Mouse (Mus musculus): ENCODE measurements around the gene Zmynd8. TPM values are rescaled to one million over a fixed set of nuclear protein-coding genes. Genes with fewer than 3 reads are reported as not detected.

Gene Zmynd8
- polyA plus RNA-seq, 1 experiment from 2014 or later: 82.2 TPM

DNA sequence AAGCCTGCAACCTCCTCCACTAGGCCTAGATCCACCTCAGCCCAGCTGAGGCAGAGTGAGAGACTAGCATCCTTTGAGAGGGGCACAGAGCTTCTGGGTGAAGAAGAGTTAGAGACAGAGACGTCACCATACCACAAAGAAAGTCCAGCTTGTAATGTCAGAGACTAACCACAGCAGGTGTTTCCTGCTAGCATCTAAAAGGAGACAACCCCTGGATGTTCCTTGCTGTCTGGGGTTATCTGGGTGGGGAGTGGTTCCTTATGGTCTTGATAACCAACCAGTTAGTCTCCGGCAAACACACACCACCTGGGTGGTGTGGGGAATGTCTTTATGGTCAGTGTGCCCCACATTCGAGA, 105.6 kb downstream of the Zmynd8 start:
- ATAC-seq (ENCODE audit: low FRiP score): no peak
- Histone ChIP-seq H3K27me3 (no peaks in the 10 kb centered on the region), H3K4me3 (no peak overlapping the region), H3K4me2 (no peak overlapping the region), H3K36me3 (peaks cover 94% of the 10 kb centered on the region), H3K27ac (no peak overlapping the region), H3K9ac (no peak overlapping the region), H3K9me3 (no peaks in the 10 kb centered on the region), H3K4me1 (replicated peaks) (peaks cover 28% of the 10 kb centered on the region)
- WGBS: 92% methylated on average over 3 of the region's 3 CpGs

DNA sequence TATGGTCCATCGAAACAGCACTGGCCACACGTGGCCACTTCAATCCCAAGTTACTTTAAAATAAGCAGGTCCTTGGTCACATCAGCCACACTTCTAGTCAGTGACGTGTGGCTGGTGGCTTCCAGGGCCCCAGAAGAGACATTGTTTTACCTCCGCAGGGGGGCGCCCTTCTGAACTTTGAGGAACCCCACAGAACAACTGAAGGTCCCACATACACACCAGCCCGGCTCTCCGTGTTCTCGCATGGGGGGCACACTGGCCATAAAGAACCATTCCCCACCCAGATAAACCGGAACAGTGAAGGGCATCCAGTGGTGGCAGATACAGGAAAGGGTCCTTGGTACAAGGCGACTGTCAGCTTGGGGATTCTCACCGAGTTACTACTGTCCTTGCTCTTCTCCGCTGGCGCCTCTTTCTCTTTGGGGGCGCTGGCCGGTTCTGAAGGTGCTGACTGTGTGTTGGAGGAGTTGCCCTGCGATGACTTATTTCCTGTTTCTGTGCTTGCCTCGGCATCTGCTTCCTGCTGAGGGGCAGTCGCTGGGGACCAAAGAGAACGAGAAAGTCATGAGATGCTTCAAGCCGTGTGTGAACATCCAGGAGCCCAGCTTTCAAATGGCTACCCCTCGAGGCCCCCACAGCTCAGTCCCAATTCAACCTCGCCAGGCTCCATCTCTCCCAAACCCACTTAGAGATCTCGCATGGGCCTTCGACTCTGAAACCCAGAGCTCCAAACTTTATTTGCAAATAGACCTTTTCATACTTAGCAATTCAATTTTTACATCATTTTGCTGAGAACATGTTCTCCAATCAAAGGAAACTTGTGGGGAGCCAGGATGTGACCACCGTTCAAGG, 106.2 kb downstream of the Zmynd8 start:
- H3K27me3 ChIP-seq: no peaks in the 10 kb centered on the region
- peaks cover 93% of the 10 kb centered on the region for H3K36me3 ChIP-seq
- ATAC-seq (ENCODE audit: low FRiP score): no peak
- H3K4me2 ChIP-seq: no peak overlapping the region
- peak overlapping the region; percentile 82; the same call in 1 of the 2 replicates for H3K27ac ChIP-seq
- WGBS: 88% methylated on average over 25 of the region's 25 CpGs
- H3K4me1 ChIP-seq (replicated peaks): peaks cover 33% of the 10 kb centered on the region
- no peak overlapping the region for H3K4me3 ChIP-seq
- H3K9me3 ChIP-seq: no peaks in the 10 kb centered on the region
- no peak overlapping the region for H3K9ac ChIP-seq

- peak; percentile 65; the same call in 1 of the 2 replicates for ATAC-seq (ENCODE audit: low FRiP score)
- peaks cover 39% of the 10 kb centered on the region for H3K4me1 ChIP-seq (replicated peaks)
- 63% methylated on average over 9 of the region's 9 CpGs for WGBS
- peak overlapping the region; percentile 82 for H3K27ac ChIP-seq
- 0 out of 2 replicates have a peak overlapping the region, but pooled peaks have one; percentile 35 for H3K9ac ChIP-seq
- H3K9me3 ChIP-seq: no peaks in the 10 kb centered on the region
- H3K4me3 ChIP-seq: no peak overlapping the region
- peaks cover 95% of the 10 kb centered on the region for H3K36me3 ChIP-seq
- H3K4me2 ChIP-seq: no peak overlapping the region
- H3K27me3 ChIP-seq: no peaks in the 10 kb centered on the region
Measured at GRCm38 (mm10) chr2:165791657-165792056, 107.2 kb downstream of the Zmynd8 start.

GRCm38 (mm10) chr2:165791026-165791425, 107.8 kb downstream of the Zmynd8 start:
- Histone ChIP-seq H3K4me3 (no peak overlapping the region), H3K9ac (peak overlapping the region; percentile 35; the same call in 1 of the 2 replicates), H3K4me1 (replicated peaks) (peaks cover 40% of the 10 kb centered on the region), H3K4me2 (no peak overlapping the region), H3K9me3 (no peaks in the 10 kb centered on the region), H3K27ac (peak overlapping the region; percentile 82), H3K27me3 (no peaks in the 10 kb centered on the region), H3K36me3 (peaks cover 92% of the 10 kb centered on the region)
- peak; percentile 14; the same call in 1 of the 2 replicates for ATAC-seq (ENCODE audit: low FRiP score)
- WGBS: 42% methylated on average over 7 of the region's 7 CpGs

- H3K9ac ChIP-seq: no peak overlapping the region
- WGBS: 78% methylated on average over 3 of the region's 3 CpGs
- H3K4me2 ChIP-seq: no peak overlapping the region
- peaks cover 40% of the 10 kb centered on the region for H3K4me1 ChIP-seq (replicated peaks)
- peak overlapping the region; percentile 26 for H3K27ac ChIP-seq
- no peak for ATAC-seq (ENCODE audit: low FRiP score)
- H3K4me3 ChIP-seq: no peak overlapping the region
- H3K27me3 ChIP-seq: no peaks in the 10 kb centered on the region
- no peaks in the 10 kb centered on the region for H3K9me3 ChIP-seq
- H3K36me3 ChIP-seq: peaks cover 95% of the 10 kb centered on the region
Measured at GRCm38 (mm10) chr2:165789667-165790066, 109.1 kb downstream of the Zmynd8 start.

GRCm38 (mm10) chr2:165788796-165789195, 110.0 kb downstream of the Zmynd8 start:
- Histone ChIP-seq H3K27ac (no peak overlapping the region), H3K9ac (no peak overlapping the region), H3K4me2 (no peak overlapping the region), H3K27me3 (no peaks in the 10 kb centered on the region), H3K4me3 (no peak overlapping the region), H3K9me3 (no peaks in the 10 kb centered on the region), H3K36me3 (peaks cover 95% of the 10 kb centered on the region), H3K4me1 (replicated peaks) (peaks cover 40% of the 10 kb centered on the region)
- ATAC-seq (ENCODE audit: low FRiP score): no peak
- 93% methylated on average over 9 of the region's 9 CpGs for WGBS

GRCm38 (mm10) chr2:165788005-165788404, 110.8 kb downstream of the Zmynd8 start:
- Histone ChIP-seq H3K9ac (no peak overlapping the region), H3K4me1 (replicated peaks) (peaks cover 40% of the 10 kb centered on the region), H3K27me3 (no peaks in the 10 kb centered on the region), H3K4me3 (no peak overlapping the region), H3K36me3 (peaks cover 93% of the 10 kb centered on the region), H3K9me3 (no peaks in the 10 kb centered on the region), H3K4me2 (no peak overlapping the region), H3K27ac (peak overlapping the region; percentile 76)
- ATAC-seq (ENCODE audit: low FRiP score): no peak
- WGBS: 41% methylated on average over 11 of the region's 11 CpGs

GRCm38 (mm10) chr2:165786467-165786866, 112.3 kb downstream of the Zmynd8 start:
- ATAC-seq (ENCODE audit: low FRiP score): no peak
- 72% methylated on average over 1 of the region's 1 CpGs for WGBS
- Histone ChIP-seq H3K27me3 (no peaks in the 10 kb centered on the region), H3K27ac (no peak overlapping the region), H3K4me3 (no peak overlapping the region), H3K4me1 (replicated peaks) (peaks cover 34% of the 10 kb centered on the region), H3K36me3 (peaks cover 78% of the 10 kb centered on the region), H3K9ac (no peak overlapping the region), H3K4me2 (no peak overlapping the region), H3K9me3 (no peaks in the 10 kb centered on the region)

DNA sequence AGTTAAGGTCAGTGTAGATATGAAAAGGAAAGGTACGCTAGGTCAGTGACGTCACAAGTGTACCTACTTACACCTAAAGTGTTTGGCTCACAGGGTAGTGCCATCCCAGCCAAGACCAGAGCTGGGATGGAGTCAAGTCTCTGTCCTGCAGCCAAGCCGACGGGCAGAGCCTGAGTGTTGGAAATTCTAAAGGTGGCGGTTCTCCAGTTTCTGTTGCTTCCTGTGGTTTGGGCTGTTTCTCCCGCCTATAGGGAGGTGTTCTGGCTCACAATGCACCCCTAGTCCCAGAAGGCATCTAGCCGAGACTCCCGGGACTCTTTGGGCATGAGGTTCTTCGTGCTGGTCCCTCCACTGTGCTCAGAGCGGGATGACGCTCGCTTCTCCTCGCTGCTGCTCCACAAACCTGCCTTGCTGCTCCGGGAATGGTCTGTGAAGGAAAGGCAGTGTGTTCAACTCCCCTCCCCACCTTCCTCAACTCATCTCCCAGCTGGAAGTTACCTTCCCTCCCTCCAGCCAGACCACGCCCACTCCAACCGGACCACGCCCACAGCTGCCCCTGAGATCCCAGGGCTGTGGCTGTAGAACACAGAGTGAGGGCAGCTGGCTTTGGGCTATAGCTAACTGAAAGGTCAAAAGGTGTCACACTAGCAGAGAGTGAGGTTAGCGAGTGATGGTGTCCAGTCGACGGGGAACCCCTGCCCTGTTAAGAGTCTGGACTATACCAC, 113.3 kb downstream of the Zmynd8 start:
- no peak overlapping the region for H3K4me3 ChIP-seq
- peaks cover 25% of the 10 kb centered on the region for H3K4me1 ChIP-seq (replicated peaks)
- 93% methylated on average over 20 of the region's 20 CpGs for WGBS
- peaks cover 69% of the 10 kb centered on the region for H3K36me3 ChIP-seq
- H3K4me2 ChIP-seq: no peak overlapping the region
- H3K9me3 ChIP-seq: no peaks in the 10 kb centered on the region
- H3K27me3 ChIP-seq: no peaks in the 10 kb centered on the region
- no peak for ATAC-seq (ENCODE audit: low FRiP score)
- H3K9ac ChIP-seq: no peak overlapping the region
- H3K27ac ChIP-seq: no peak overlapping the region

GRCm38 (mm10) chr2:165782324-165782723, 116.5 kb downstream of the Zmynd8 start:
- Histone ChIP-seq H3K4me3 (no peak overlapping the region), H3K27me3 (no peaks in the 10 kb centered on the region), H3K36me3 (peaks cover 39% of the 10 kb centered on the region), H3K4me2 (no peak overlapping the region), H3K9me3 (no peaks in the 10 kb centered on the region), H3K27ac (no peak overlapping the region), H3K4me1 (replicated peaks) (peaks cover 10% of the 10 kb centered on the region), H3K9ac (no peak overlapping the region)
- WGBS: 36% methylated on average over 5 of the region's 5 CpGs
- 0 out of 2 replicates have a peak, but pooled peaks have one; percentile 15 for ATAC-seq (ENCODE audit: low FRiP score)

GRCm38 (mm10) chr2:165778927-165779326, 119.9 kb downstream of the Zmynd8 start:
- Histone ChIP-seq H3K4me2 (no peak overlapping the region), H3K9ac (no peak overlapping the region), H3K27ac (peak overlapping the region; percentile 80), H3K9me3 (no peaks in the 10 kb centered on the region), H3K36me3 (peaks cover 7% of the 10 kb centered on the region), H3K27me3 (no peaks in the 10 kb centered on the region), H3K4me3 (no peak overlapping the region), H3K4me1 (replicated peaks) (peaks cover 6% of the 10 kb centered on the region)
- WGBS: 21% methylated on average over 6 of the region's 6 CpGs
- peak; percentile 65 for ATAC-seq (ENCODE audit: low FRiP score)

DNA sequence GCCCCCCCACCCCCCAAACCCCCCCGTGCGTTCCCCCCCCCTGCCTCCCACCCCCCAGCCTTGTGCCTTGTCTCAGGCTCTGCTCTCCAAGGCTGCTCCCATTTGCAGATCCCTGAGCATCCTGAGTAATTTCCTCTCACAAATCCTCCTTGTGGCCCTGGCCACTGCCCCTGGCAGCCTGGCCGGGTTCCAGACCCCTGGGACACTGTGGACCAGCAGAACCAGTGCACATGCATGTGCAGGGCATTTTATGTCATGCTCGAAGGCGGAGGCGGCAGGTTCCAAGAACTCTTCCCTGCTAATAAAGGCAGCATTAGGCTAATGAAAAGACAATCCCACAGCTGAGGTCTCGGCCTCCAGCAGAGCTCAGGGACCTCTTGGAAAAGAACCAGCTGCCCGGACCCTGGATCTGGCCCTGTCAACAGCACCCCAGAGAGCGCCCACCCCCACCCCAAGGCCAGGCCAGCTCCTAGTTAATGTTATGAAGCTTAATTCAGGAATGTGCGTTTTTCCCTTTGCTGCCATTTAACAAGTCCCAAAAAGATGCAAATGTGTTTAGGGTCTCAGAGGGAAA, 129.4 kb downstream of the Zmynd8 start:
- peak overlapping the region; percentile 30; the same call in 1 of the 2 replicates for H3K9ac ChIP-seq
- H3K4me3 ChIP-seq: no peak overlapping the region
- no peak overlapping the region for H3K4me2 ChIP-seq
- peaks cover 11% of the 10 kb centered on the region for H3K4me1 ChIP-seq (replicated peaks)
- WGBS: 36% methylated on average over 8 of the region's 10 CpGs
- no peak for ATAC-seq (ENCODE audit: low FRiP score)
- H3K9me3 ChIP-seq: no peaks in the 10 kb centered on the region
- no peaks in the 10 kb centered on the region for H3K36me3 ChIP-seq
- peak overlapping the region; percentile 78 for H3K27ac ChIP-seq
- H3K27me3 ChIP-seq: no peaks in the 10 kb centered on the region

Measured in hindbrain, embryonic 13.5 days (tissue).